Mouse (Mus musculus): Measurements from ENCODE around the gene Rfk.

Rfk gene

GRCm38 (mm10) chr19:17393841-17394591 is at the start of gene Rfk:
TSS of gene Rfk (plus strand) at chr19:17394043.
- DNase-seq (ENCODE audit: low read depth, low spot score) = peak; percentile 82

GRCm38 (mm10) chr19:17344881-17345280 is 49.0 kb upstream of the Rfk start:
- DNase-seq (ENCODE audit: low read depth, low spot score) = no peak

GRCm38 (mm10) chr19:17346716-17347474 is 46.9 kb upstream of the Rfk start:
- no peak for DNase-seq (ENCODE audit: low read depth, low spot score)

GRCm38 (mm10) chr19:17347852-17348251 is 46.0 kb upstream of the Rfk start:
- DNase-seq (ENCODE audit: low read depth, low spot score) = no peak

GRCm38 (mm10) chr19:17353727-17354126 is 40.1 kb upstream of the Rfk start:
- no peak for DNase-seq (ENCODE audit: low read depth, low spot score)

GRCm38 (mm10) chr19:17354362-17354761 is 39.5 kb upstream of the Rfk start:
- DNase-seq (ENCODE audit: low read depth, low spot score) = no peak

GRCm38 (mm10) chr19:17354797-17355196 is 39.0 kb upstream of the Rfk start:
- DNase-seq (ENCODE audit: low read depth, low spot score) = no peak

GRCm38 (mm10) chr19:17355361-17355760 is 38.5 kb upstream of the Rfk start:
- no peak for DNase-seq (ENCODE audit: low read depth, low spot score)

- no peak for DNase-seq (ENCODE audit: low read depth, low spot score)
Observed at GRCm38 (mm10) chr19:17355950-17356867, 37.6 kb upstream of the Rfk start.

GRCm38 (mm10) chr19:17356932-17357331 is 36.9 kb upstream of the Rfk start:
- DNase-seq (ENCODE audit: low read depth, low spot score) = no peak

- DNase-seq (ENCODE audit: low read depth, low spot score) = no peak
Observed at GRCm38 (mm10) chr19:17357391-17357790, 36.5 kb upstream of the Rfk start.

GRCm38 (mm10) chr19:17359315-17359890 is 34.4 kb upstream of the Rfk start:
- DNase-seq (ENCODE audit: low read depth, low spot score) = peak; percentile 21

- DNase-seq (ENCODE audit: low read depth, low spot score) = no peak
Observed at GRCm38 (mm10) chr19:17361181-17361580, 32.7 kb upstream of the Rfk start.

- no peak for DNase-seq (ENCODE audit: low read depth, low spot score)
Observed at GRCm38 (mm10) chr19:17364741-17365140, 29.1 kb upstream of the Rfk start.

- no peak for DNase-seq (ENCODE audit: low read depth, low spot score)
Observed at GRCm38 (mm10) chr19:17366364-17367090, 27.3 kb upstream of the Rfk start.

GRCm38 (mm10) chr19:17368557-17368956 is 25.3 kb upstream of the Rfk start:
- DNase-seq (ENCODE audit: low read depth, low spot score) = no peak

GRCm38 (mm10) chr19:17369581-17369980 is 24.3 kb upstream of the Rfk start:
- no peak for DNase-seq (ENCODE audit: low read depth, low spot score)

- DNase-seq (ENCODE audit: low read depth, low spot score) = no peak
Observed at GRCm38 (mm10) chr19:17372701-17373100, 21.1 kb upstream of the Rfk start, which contains the start of gene Gcnt1. TSS of gene Gcnt1 (minus strand) at chr19:17372844.

- no peak for DNase-seq (ENCODE audit: low read depth, low spot score)
Observed at GRCm38 (mm10) chr19:17378845-17379244, 15.0 kb upstream of the Rfk start.

GRCm38 (mm10) chr19:17380549-17380948 is 13.3 kb upstream of the Rfk start:
- DNase-seq (ENCODE audit: low read depth, low spot score) = no peak
